ENCODE assay signal across 7 mouse cellular contexts in the genomic region with DNA sequence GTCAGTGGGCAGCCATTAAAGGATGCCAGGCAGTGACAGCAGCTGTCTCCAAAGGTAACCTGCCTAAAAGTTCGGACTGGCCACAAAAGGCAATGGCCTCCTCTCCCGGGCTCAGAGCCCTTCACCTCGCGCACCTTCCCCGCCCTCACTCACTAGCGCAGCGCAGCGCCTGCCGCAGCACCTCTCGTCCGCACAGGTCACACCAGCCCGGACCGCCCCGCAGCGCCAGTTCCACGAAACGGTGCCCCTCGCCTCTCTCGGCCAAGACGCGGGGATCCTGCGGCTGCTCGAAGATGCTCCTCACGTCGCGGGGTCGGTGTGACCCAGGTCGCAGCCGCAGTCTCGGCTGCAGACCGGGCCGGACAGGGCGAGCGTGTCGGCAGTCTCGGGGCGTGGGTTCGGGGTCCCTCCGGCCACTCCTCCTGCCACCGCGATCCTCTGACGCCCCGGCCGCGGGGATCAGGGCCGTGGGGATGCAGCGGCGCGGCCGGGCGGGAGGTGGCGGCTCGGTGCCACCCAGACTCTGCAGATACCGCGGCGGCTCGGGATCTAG. TPM values are rescaled to one million over a fixed set of nuclear protein-coding genes. Genes with fewer than 3 reads are reported as not detected.
DNase-seq lines count a peak whose midpoint lies in the region; ATAC-seq and TF ChIP-seq lines count a peak whose summit lies in the region.

No protein-coding gene starts in this region.

- peak overlapping the region; percentile 91 for H3K27ac ChIP-seq in left cerebral cortex, adult 2 months
- H3K27ac ChIP-seq in intestine, embryonic 15.5 days: no peak overlapping the region
- H3K27ac ChIP-seq in midbrain, embryonic 16.5 days (ENCODE audit: low read length): peak overlapping the region; percentile 6; the same call in 1 of the 2 replicates

- ATAC-seq in intestine, embryonic 15.5 days: peak; percentile 14
- peak; percentile 40 for ATAC-seq in midbrain, embryonic 16.5 days

- H3K9ac ChIP-seq in intestine, embryonic 15.5 days: peak overlapping the region; percentile 62
- H3K9ac ChIP-seq in midbrain, embryonic 16.5 days (ENCODE audit: low read depth, low read length): peak overlapping the region; percentile 79

- intact Hi-C loops in left cerebral cortex, adult 2 months (cut with DNase I): loop anchor here (2.0 kb wide), 1 partner anchor 34 kb away; no protein-coding TSS in a partner anchor
- intact Hi-C loops in left cerebral cortex, postnatal 25 days (cut with DNase I): loop anchor here (5.0 kb wide), 1 partner anchor 182 kb away; no protein-coding TSS in a partner anchor

- peaks cover 14% of the 10 kb centered on the region for H3K4me1 ChIP-seq in intestine, embryonic 15.5 days (replicated peaks)
- 0 out of 2 replicates have a peak, but pooled peaks cover 2% of the 10 kb centered on the region for H3K4me1 ChIP-seq in midbrain, embryonic 16.5 days (ENCODE audit: control insufficient read depth, insufficient read depth, low read length)

- peak overlapping the region; percentile 98 for H3K4me2 ChIP-seq in intestine, embryonic 15.5 days (replicated peaks)
- H3K4me2 ChIP-seq in midbrain, embryonic 16.5 days (ENCODE audit: low read length): peak overlapping the region; percentile 92

- no peak for TF ChIP-seq CTCF in left cerebral cortex, adult 2 months (IDR thresholded peaks at IDR 0.05)

- peak overlapping the region; percentile 78 for H3K4me3 ChIP-seq in left cerebral cortex, adult 2 months
- H3K4me3 ChIP-seq in intestine, embryonic 15.5 days (replicated peaks): peak overlapping the region; percentile 64
- peak overlapping the region; percentile 58 for H3K4me3 ChIP-seq in midbrain, embryonic 16.5 days (ENCODE audit: low read depth, low read length)

- H3K36me3 ChIP-seq in intestine, embryonic 15.5 days: no peaks in the 10 kb centered on the region
- H3K36me3 ChIP-seq in midbrain, embryonic 16.5 days (ENCODE audit: control insufficient read depth, insufficient read depth, low read length): no peaks in the 10 kb centered on the region

- H3K27me3 ChIP-seq in intestine, embryonic 15.5 days (replicated peaks): peaks cover 47% of the 10 kb centered on the region
- H3K27me3 ChIP-seq in midbrain, embryonic 16.5 days (ENCODE audit: control insufficient read depth, insufficient read depth, low read depth, low read length): peaks cover 12% of the 10 kb centered on the region; the same call in 1 of the 2 replicates

- H3K9me3 ChIP-seq in intestine, embryonic 15.5 days: no peaks in the 10 kb centered on the region
- H3K9me3 ChIP-seq in midbrain, embryonic 16.5 days (replicated peaks; ENCODE audit: control insufficient read depth, low read length, poor library complexity, severe bottlenecking): no peaks in the 10 kb centered on the region

- DNase-seq in left cerebral cortex, adult 2 months (ENCODE audit: extremely low spot score in 1 of 2, low spot score in 2 of 2): peak in 1 of 2 experiments; percentile 29
- DNase-seq in left cerebral cortex, postnatal 25 days (ENCODE audit: low spot score in 2 of 2): no peak
- peak; percentile 54 for DNase-seq in adrenal gland, postnatal 14 days
- DNase-seq in cerebellum, postnatal 36 days: peak; percentile 50 to 53
- DNase-seq in spleen, adult 12 weeks (ENCODE audit: low spot score): no peak

- under 1% methylated on average over 57 of the region's 57 CpGs for WGBS in intestine, embryonic 15.5 days
- under 1% methylated on average over 57 of the region's 57 CpGs for WGBS in midbrain, embryonic 16.5 days

RNA-seq across cellular contexts. Expression of a gene that starts 0.4 kb away (rescaled TPM):
- total RNA-seq in left cerebral cortex, adult 2 months (2021): 10 to 100 TPM; 27.2 to 32.1 TPM
- 10 to 100 TPM; 24.0 to 25.3 TPM for total RNA-seq in left cerebral cortex, postnatal 25 days (2021)
- total RNA-seq in adrenal gland, postnatal 14 days (2021): 9.7 and 18.1 TPM in 2 replicates
- polyA plus RNA-seq in intestine, embryonic 15.5 days (2015; fragmentation: Nextera tagmentation; extraction: Ambion mirVana): 2.8 and 3.1 TPM in 2 replicates
- polyA plus RNA-seq in midbrain, embryonic 16.5 days (2015; fragmentation: Nextera tagmentation; extraction: Ambion mirVana): 3.4 and 4.0 TPM in 2 replicates

RNA-seq across cellular contexts. Expression of a gene that starts 34.8 kb away (rescaled TPM):
- total RNA-seq in left cerebral cortex, adult 2 months (2021): 1 to 10 TPM; 1.4 to 2.7 TPM
- total RNA-seq in left cerebral cortex, postnatal 25 days (2021): 1 to 10 TPM; 1.4 to 1.7 TPM
- total RNA-seq in adrenal gland, postnatal 14 days (2021): 10.4 and 19.3 TPM in 2 replicates
- 7.3 and 9.6 TPM in 2 replicates for polyA plus RNA-seq in intestine, embryonic 15.5 days (2015; fragmentation: Nextera tagmentation; extraction: Ambion mirVana)
- 0.73 and 0.77 TPM in 2 replicates for polyA plus RNA-seq in midbrain, embryonic 16.5 days (2015; fragmentation: Nextera tagmentation; extraction: Ambion mirVana)

Comparison
In these comparisons a context has a peak if more than half of its experiments do, and no peak if none do; other contexts are left out.
1. DNase-seq: peak in adrenal gland, postnatal 14 days (single experiment) and cerebellum, postnatal 36 days (2 of 2); none in left cerebral cortex, postnatal 25 days (0 of 2) and spleen, adult 12 weeks (single experiment).
2. Peak in every context shown above with its lines, with median percentiles within 50 percentile points of each other: H3K4me3 ChIP-seq.